Mouse (Mus musculus): ENCODE measurements at regions not wholly inside any gene's neighbourhood (a gene's known extent, or its start where the extent isn't known, plus 50 kb on each side); places are given as distances from the start of the nearest gene placed in this dataset.
A peak's percentile ranks its signal among the peaks of the same experiment; 100 is the strongest.

- no peak; the same call in 1 of the 2 replicates for TF ChIP-seq CTCF (IDR thresholded peaks at IDR 0.05; ENCODE audit: low read depth)
- Histone ChIP-seq H3K4me3 (ENCODE audit: low read depth, low read length) (no peak overlapping the region), H3K9ac (no peak overlapping the region), H3K9me3 (ENCODE audit: low read length) (no peaks in the 10 kb centered on the region), H3K36me3 (ENCODE audit: insufficient read depth) (no peaks in the 10 kb centered on the region), H3K27me3 (ENCODE audit: insufficient read depth, low read length) (no peaks in the 10 kb centered on the region), H3K4me1 (ENCODE audit: insufficient read depth) (no peaks in the 10 kb centered on the region), H3K27ac (ENCODE audit: low read depth, low read length) (no peak overlapping the region), H3K4me2 (ENCODE audit: low read depth) (no peak overlapping the region)
- ATAC-seq (no peak), DNase-seq (no peak)
These were observed 1252.4 kb upstream of the Lrrtm3 start for GRCm38 (mm10) chr10:65342513-65342912.

GRCm38 (mm10) chr10:65330345-65330744, 1240.3 kb upstream of the Lrrtm3 start:
- H3K4me1 ChIP-seq (ENCODE audit: insufficient read depth) = no peaks in the 10 kb centered on the region
- H3K9me3 ChIP-seq (ENCODE audit: low read length) = no peaks in the 10 kb centered on the region
- no peaks in the 10 kb centered on the region for H3K36me3 ChIP-seq (ENCODE audit: insufficient read depth)
- no peak overlapping the region for H3K9ac ChIP-seq
- H3K27ac ChIP-seq (ENCODE audit: low read depth, low read length) = no peak overlapping the region
- H3K4me2 ChIP-seq (ENCODE audit: low read depth) = no peak overlapping the region
- H3K27me3 ChIP-seq (ENCODE audit: insufficient read depth, low read length) = no peaks in the 10 kb centered on the region
- 77% methylated on average over 1 of the region's 1 CpGs for WGBS
- no peak overlapping the region for H3K4me3 ChIP-seq (ENCODE audit: low read depth, low read length)
- ATAC-seq (no peak), DNase-seq (no peak)
- no peak for TF ChIP-seq CTCF (IDR thresholded peaks at IDR 0.05; ENCODE audit: low read depth)

- DNase-seq (no peak), ATAC-seq (peak; percentile 78; the same call in 1 of the 2 replicates)
- H3K4me3 ChIP-seq (ENCODE audit: low read depth, low read length) = no peak overlapping the region
- TF ChIP-seq CTCF (IDR thresholded peaks at IDR 0.05; ENCODE audit: low read depth) = no peak
- H3K27me3 ChIP-seq (ENCODE audit: insufficient read depth, low read length) = no peaks in the 10 kb centered on the region
- no peaks in the 10 kb centered on the region for H3K36me3 ChIP-seq (ENCODE audit: insufficient read depth)
- 53% methylated on average over 2 of the region's 2 CpGs for WGBS
- no peaks in the 10 kb centered on the region for H3K9me3 ChIP-seq (ENCODE audit: low read length)
- no peak overlapping the region for H3K4me2 ChIP-seq (ENCODE audit: low read depth)
- no peak overlapping the region for H3K27ac ChIP-seq (ENCODE audit: low read depth, low read length)
- H3K9ac ChIP-seq = no peak overlapping the region
- H3K4me1 ChIP-seq (ENCODE audit: insufficient read depth) = no peaks in the 10 kb centered on the region
These were observed 1234.8 kb upstream of the Lrrtm3 start for GRCm38 (mm10) chr10:65324840-65325410.

GRCm38 (mm10) chr10:65298263-65298662, 1208.2 kb upstream of the Lrrtm3 start:
- Histone ChIP-seq H3K4me1 (ENCODE audit: insufficient read depth) (no peaks in the 10 kb centered on the region), H3K36me3 (ENCODE audit: insufficient read depth) (no peaks in the 10 kb centered on the region), H3K9ac (no peak overlapping the region), H3K9me3 (ENCODE audit: low read length) (no peaks in the 10 kb centered on the region), H3K4me2 (ENCODE audit: low read depth) (no peak overlapping the region), H3K4me3 (ENCODE audit: low read depth, low read length) (no peak overlapping the region), H3K27me3 (ENCODE audit: insufficient read depth, low read length) (no peaks in the 10 kb centered on the region), H3K27ac (ENCODE audit: low read depth, low read length) (no peak overlapping the region)
- no peak for ATAC-seq
- no peak for TF ChIP-seq CTCF (IDR thresholded peaks at IDR 0.05; ENCODE audit: low read depth)
- 96% methylated on average over 1 of the region's 1 CpGs for WGBS
- DNase-seq = no peak

Measured in forebrain, postnatal 0 days (tissue).